Mouse (Mus musculus) ES-CJ7 (cell line): ENCODE measurements at regions not wholly inside any gene's neighbourhood (a gene's known extent, or its start where the extent isn't known, plus 50 kb on each side); places are given as distances from the start of the nearest gene placed in this dataset.

Source experiments
- DNase-seq: peaks from one replicate; pipeline ENCODE4 v3.0.0; 2011; ENCODE audit warnings: low read depth, low spot score

DNA sequence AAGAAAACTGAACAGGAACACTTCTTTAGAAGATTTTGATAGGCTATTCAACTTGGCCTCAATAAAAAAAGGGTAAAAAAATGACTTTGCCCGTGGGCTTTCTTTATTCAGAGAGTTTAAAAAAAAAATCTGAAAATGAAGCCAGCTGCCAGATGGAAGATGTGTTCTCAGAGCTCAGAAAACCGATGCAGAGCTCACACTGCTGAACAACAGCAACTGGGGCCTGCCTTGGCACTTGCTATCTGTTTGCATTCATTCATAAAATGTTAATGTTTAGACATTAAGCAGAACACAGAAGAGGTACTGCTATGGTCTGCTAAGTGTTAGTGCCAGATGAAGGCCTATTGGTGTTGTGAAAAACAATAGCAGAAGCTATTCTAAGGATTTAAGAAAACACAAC lies 173.8 kb upstream of the Smc2 start:
- no peak for DNase-seq

DNA sequence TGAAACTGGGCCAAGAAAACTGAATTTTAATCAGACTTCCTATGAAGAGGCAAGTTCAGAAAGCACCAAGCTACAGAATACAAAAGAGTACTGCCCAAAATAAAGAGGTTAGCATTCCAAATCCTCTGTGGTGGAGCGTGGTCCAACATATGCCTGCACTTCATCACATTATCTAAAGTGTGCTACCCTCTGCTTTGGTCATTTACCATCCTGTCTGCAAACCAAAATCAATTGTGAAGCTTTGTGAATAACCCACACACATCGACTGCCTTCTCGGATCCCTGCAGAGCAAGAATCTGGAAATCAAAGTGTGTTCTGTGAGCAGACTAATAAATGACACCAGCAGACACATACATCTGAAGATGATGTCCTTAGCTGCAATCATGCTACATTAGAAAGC lies 156.6 kb upstream of the Smc2 start:
- no peak for DNase-seq

DNA sequence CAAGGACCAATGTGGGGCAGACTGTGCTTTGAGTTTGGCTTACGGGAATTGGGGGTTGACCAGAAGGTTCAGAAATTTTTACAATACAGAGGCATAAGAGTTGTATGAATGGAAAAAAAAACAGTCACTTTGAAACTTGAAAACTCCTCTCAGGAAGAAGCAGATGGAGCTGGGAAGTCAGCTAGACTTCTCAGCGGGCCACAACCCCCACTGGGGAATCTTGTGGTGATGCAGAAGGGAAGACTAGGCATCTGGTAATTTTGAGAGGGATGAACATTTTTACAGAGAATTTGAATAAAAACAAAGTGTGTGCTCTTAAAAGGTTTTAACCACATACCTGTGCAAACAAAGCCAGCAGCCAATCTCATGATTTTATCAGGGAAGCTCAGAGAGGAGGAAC lies 154.1 kb upstream of the Smc2 start:
- no peak for DNase-seq

DNA sequence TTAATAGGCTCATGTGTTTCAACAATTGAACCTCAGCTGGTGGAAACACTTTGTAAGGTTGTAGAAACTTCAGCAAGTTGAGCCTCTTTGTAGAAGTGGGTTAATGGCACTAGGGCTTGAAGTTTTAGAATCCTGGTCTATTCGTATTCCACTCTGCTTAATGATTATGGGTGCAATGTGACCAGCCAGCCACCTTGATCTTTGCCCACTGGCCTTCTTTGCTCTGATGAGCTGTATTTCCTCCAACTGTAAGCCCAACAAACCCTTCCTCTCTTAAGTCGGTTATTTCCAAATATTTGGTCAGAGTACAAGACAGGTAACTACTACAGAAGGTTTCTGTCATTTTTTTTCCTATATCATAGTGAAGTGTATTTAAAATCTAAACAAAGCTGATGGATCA lies 145.4 kb upstream of the Smc2 start:
- DNase-seq, result no peak

DNA sequence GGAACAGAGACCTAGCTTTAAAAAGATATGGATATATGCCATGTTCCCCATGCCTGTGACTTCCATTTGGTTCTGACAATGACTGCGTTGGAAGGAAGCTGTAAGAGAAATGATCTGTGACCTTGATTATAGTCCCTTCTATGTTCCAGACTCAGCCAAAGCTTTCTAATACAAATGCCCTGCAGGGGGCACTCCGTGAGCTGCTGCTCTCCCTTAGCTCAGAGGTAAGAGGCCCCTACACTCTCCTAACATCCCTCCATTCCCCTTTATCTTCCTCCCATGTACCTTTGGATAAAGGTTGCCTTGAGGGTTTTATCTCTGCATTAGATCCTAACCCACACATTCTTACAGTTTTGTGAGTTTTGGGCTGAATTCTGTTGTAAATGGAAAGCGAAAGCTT lies 139.8 kb upstream of the Smc2 start:
- DNase-seq, result peak; percentile 13

DNA sequence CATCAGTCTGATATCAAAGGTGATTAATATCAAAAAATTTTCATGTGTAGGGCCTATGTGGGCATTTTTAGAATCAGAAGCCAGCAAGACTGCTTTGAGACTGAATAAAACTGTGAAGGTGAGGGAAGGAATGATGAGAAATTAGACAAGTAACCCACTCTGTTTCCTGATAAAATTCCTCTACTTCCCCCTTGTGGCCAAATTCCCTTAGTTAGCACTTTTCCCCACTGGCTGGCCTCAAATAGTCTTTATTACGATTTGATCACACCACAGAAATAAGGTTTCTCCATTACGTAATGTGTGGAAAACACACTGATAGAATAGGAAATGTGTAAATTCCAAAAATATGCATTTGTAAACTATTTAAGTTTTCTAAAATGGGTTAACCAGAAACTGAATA lies 137.4 kb upstream of the Smc2 start:
- DNase-seq, result peak; percentile 3

DNA sequence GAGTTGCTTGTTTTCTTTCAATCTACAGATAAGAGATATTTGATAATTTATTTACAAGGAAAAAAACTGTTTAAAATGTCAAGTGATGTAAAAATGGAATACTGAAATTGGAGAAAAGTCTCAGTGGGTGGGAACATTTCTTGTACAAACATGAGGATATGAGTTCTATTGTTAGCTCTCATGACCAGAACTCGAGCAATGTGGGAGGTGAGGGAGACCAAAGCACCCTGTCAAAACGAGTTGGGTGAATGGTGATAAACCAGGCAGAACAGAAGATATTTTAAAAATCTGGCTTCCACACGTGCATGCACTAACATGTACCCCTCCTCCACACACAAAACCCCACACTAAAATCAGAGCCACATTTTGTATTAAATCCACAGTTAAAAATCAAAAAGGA lies 114.7 kb upstream of the Smc2 start:
- DNase-seq, result no peak

DNA sequence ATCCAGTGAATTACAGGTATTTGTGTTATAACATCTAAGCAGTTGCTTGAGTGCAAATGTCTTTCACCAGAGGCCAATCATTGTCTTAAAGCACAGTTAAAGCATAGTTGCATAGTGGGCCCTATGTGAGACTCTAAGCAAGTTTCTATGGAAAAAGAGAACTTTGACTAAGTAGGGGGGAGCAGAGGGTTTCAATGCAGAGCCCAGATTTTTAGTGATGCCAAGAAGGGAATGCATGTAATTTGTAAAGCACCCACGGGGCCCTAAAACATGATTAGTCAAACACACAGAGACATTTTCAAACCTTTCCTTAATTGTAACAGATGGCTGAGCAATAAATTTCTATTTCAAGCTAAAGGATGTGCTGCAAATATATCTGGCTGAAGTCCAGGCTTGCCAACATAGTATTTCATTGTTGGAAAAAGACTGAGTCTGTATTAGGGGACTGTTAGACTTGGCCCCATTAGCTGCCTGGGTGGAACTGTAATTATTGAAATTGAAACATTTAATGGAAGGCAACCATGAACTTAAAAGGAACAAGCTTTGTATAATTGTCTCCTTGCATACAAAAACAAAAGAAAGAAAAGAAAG lies 107.6 kb upstream of the Smc2 start:
- no peak for DNase-seq

DNA sequence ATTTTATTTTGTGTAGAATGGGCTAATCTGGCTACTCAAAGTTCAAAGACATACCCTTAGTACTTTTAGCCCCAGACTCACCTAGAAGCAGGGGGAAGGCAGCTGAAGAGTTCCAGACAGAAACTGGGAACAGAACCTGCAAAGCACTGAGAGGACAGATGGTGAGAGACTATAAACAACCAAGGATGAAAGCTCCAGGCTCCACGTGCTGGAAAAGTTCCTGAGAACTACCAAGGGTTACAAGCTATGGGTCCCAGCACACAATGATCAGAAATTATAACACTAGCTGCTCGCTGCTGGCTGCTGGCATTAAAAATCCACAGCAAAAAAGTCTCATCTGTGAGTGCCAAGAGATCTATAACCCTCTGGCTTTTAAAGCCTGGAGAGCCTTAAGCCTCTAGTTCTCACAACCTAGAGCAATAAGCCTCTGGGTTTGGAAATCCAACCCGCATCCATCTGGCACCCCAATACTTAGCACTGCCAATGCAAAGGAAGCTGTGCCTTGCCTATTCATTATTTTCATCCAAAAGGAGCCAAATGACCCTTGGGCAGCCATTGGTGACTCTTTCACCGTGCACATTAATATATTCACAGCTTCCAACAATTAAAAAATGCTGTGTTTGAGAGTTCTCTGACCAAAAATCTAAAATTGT lies 102.6 kb upstream of the Smc2 start:
- no peak for DNase-seq

DNA sequence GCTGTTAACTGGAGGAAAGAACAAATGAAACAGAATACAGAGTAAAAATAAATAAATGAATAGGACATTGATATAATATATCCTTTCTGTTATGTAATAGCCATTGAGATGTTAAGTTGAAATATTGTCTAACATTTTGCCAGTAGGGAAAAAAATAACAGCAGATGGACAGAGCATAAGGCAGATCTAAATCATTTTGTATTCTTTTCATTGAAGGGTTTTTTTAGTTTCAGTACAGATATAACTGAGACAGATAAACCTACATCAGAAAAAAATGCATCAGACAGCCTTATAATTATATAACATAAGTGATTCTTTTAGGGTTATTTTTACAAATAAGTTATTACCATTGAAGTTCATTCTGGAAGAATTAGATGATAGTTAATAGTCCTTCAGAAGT lies 97.8 kb upstream of the Smc2 start:
- DNase-seq, result no peak

DNA sequence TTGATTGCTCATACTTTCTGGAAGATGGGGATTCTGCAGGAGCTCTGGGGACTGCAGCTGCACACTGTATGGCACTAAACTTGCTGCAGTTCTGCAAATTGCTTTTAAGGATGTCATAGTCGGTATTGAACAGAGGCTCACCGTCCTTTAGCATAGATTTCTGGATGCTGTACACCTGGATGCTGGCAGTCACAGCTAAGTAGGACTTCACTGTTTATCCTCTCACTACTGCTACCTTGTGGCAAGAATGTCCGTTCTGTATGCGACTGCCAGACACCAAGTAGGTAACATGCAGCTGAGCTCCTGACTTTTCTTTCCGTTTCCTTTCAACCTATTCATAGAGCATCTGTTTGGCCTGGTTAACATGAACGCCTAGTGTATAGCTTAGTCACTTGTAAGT lies 77.3 kb upstream of the Smc2 start:
- peak; percentile 62 for DNase-seq

DNA sequence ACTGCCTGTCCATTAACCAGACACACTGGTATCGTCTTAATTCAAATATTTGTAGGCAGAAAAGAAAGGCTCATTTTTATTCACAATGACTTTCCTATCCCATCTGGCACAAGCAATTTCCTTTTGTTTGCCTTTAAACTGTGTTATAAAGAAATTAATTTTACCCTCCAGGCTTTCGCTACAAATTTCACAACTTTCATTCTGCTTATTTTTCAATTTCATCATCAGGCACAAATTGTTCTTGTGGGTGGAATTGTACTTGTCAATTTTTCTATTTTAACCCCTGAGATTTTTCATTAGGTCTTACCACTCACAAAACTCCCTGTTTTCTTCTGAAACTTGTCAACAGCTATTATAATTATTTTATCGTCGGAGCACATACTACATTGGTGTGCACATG lies 73.2 kb upstream of the Smc2 start:
- no peak for DNase-seq

DNA sequence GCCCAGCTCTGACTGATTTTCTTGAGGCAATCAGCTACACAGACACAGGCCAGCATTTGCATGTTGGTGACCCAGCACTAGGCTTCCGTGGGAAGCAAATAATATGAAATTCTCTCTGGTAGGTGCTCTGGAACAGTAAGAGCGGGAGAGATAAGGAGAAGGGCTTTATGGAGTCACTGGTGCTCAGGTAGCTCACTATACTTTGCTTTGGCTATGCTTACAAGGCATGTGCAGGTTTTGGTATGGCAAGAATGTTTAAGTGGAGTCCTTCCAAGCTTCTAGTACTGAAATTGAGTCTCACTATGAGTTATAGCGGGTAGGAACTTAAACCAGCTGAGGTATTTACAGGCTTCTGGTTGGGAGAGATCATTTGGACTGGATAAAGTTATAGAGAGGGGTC lies 70.5 kb upstream of the Smc2 start:
- no peak for DNase-seq
